Mouse (Mus musculus) MEL (cell line): ENCODE data around the gene Apopt1. TPM values are rescaled to one million over a fixed set of nuclear protein-coding genes. Genes with fewer than 3 reads are reported as not detected.

Experiments used
- DNase-seq: peaks from one replicate; pipeline ENCODE4 v3.0.0; 2011; ENCODE audit warnings: low read depth, low spot score
- H3K27ac ChIP-seq: 2 replicates; pipeline ENCODE4 v1.5.1; 2012; ENCODE audit warnings: low read depth, mild to moderate bottlenecking, control low read depth, low read length, moderate library complexity; ENCODE audit not compliant: control insufficient read depth
- H3K27me3 ChIP-seq, 2 experiments: fragments of 150-350 bp in 1 of 2; sonication (generic) in 1 of 2; 2 replicates each; pipeline ENCODE4 v1.6.1; 2012; ENCODE audit warnings: low read length in 2 of 2, mild to moderate bottlenecking in 2 of 2, improper control_type of control experiment in 1 of 2, moderate library complexity in 1 of 2; ENCODE audit not compliant: insufficient read depth in 2 of 2, control insufficient read depth in 1 of 2
- H3K36me3 ChIP-seq, 2 experiments: 2 replicates each; pipeline ENCODE4 v1.6.1; 2012 to 2014; ENCODE audit warnings: low read length in 2 of 2, improper control_type of control experiment in 1 of 2, inconsistent platforms in 1 of 2, mild to moderate bottlenecking in 1 of 2; ENCODE audit not compliant: insufficient read depth in 2 of 2, control insufficient read depth in 1 of 2
- H3K4me1 ChIP-seq, 2 experiments: fragments of 150-350 bp in 1 of 2; sonication (generic) in 1 of 2; 2 replicates each; pipeline ENCODE4 v1.6.1; 2012; ENCODE audit warnings: low read length in 2 of 2, improper control_type of control experiment in 1 of 2, mild to moderate bottlenecking in 1 of 2; ENCODE audit not compliant: insufficient read depth in 2 of 2, control insufficient read depth in 1 of 2
- H3K4me3 ChIP-seq, 2 experiments: fragments of 150-350 bp in 1 of 2; sonication (generic) in 1 of 2; 2 replicates each; pipeline ENCODE4 v1.5.1; 2012; ENCODE audit warnings: low read depth in 2 of 2, low read length in 2 of 2, mild to moderate bottlenecking in 2 of 2, moderate library complexity in 2 of 2, control low read depth in 1 of 2, improper control_type of control experiment in 1 of 2; ENCODE audit not compliant: control insufficient read depth in 1 of 2, insufficient read depth in 1 of 2
- H3K79me2 ChIP-seq: 2 replicates; pipeline ENCODE4 v1.6.1; 2012; ENCODE audit warnings: mild to moderate bottlenecking, low read length, moderate library complexity; ENCODE audit not compliant: control insufficient read depth, poor library complexity, insufficient read depth
- H3K9ac ChIP-seq: 2 replicates; pipeline ENCODE4 v1.6.1; 2012; ENCODE audit warnings: low read depth, mild to moderate bottlenecking, control low read depth, low read length, moderate library complexity; ENCODE audit not compliant: control insufficient read depth, poor library complexity, severe bottlenecking
- H3K9me3 ChIP-seq: fragments of 150-350 bp; sonication (generic); replicated peaks from 2 replicates; pipeline ENCODE4 v1.6.1; 2012; ENCODE audit warnings: mild to moderate bottlenecking, low read length, improper control_type of control experiment, moderate library complexity; ENCODE audit not compliant: insufficient read depth
- CHD1 ChIP-seq: IDR thresholded peaks from 2 replicates; pipeline ENCODE4 v1.6.1; 2012; ENCODE audit warnings: low read depth, mild to moderate bottlenecking, inconsistent platforms, low read length, improper control_type of control experiment
- CHD2 ChIP-seq: IDR thresholded peaks from 2 replicates; pipeline ENCODE4 v1.6.1; 2011; ENCODE audit warnings: low read length, improper control_type of control experiment
- CTCF ChIP-seq, 3 experiments: IDR thresholded peaks in 2 of 3; conservative IDR thresholded peaks in 1 of 3; 2 replicates each; pipeline ENCODE4 v1.5.1; 2011 to 2012; ENCODE audit warnings: low read length in 3 of 3, low read depth in 2 of 3, mild to moderate bottlenecking in 2 of 3, improper control_type of control experiment in 1 of 3, inconsistent platforms in 1 of 3, mixed read lengths in 1 of 3, moderate library complexity in 1 of 3; ENCODE audit not compliant: control insufficient read depth in 1 of 3, insufficient read depth in 1 of 3, poor library complexity in 1 of 3, severe bottlenecking in 1 of 3
- E2F4 ChIP-seq: IDR thresholded peaks from 2 replicates; pipeline ENCODE4 v1.6.1; 2011; ENCODE audit warnings: low read depth, low read length, improper control_type of control experiment, borderline replicate concordance
- ELF1 ChIP-seq: IDR thresholded peaks from 2 replicates; pipeline ENCODE4 v1.6.1; 2014; ENCODE audit warnings: low read depth, mild to moderate bottlenecking, inconsistent platforms, low read length, improper control_type of control experiment, moderate library complexity
- ETS1 ChIP-seq: IDR thresholded peaks from 2 replicates; pipeline ENCODE4 v1.6.1; 2012; ENCODE audit warnings: low read depth, mild to moderate bottlenecking, inconsistent platforms, low read length, improper control_type of control experiment, moderate library complexity
- HCFC1 ChIP-seq: IDR thresholded peaks from 2 replicates; pipeline ENCODE4 v1.6.1; 2012; ENCODE audit warnings: low read depth, mild to moderate bottlenecking, inconsistent platforms, low read length, improper control_type of control experiment, moderate library complexity
- JUND ChIP-seq: IDR thresholded peaks from 2 replicates; pipeline ENCODE4 v1.6.1; 2011; ENCODE audit warnings: low read depth, mild to moderate bottlenecking, improper control_type of control experiment, low read length
- MAZ ChIP-seq: IDR thresholded peaks from 2 replicates; pipeline ENCODE4 v1.6.1; 2012; ENCODE audit warnings: low read depth, mild to moderate bottlenecking, inconsistent platforms, low read length, improper control_type of control experiment
- MXI1 ChIP-seq: IDR thresholded peaks from 2 replicates; pipeline ENCODE4 v1.6.1; 2011; ENCODE audit warnings: mild to moderate bottlenecking, low read depth, low read length, improper control_type of control experiment
- MYB ChIP-seq: IDR thresholded peaks from 2 replicates; pipeline ENCODE4 v1.6.1; 2011; ENCODE audit warnings: mild to moderate bottlenecking, low read depth, low read length, improper control_type of control experiment
- POLR2AphosphoS2 ChIP-seq: IDR thresholded peaks from 2 replicates; pipeline ENCODE4 v1.6.1; 2011; ENCODE audit warnings: low read length, improper control_type of control experiment
- RAD21 ChIP-seq: IDR thresholded peaks from 2 replicates; pipeline ENCODE4 v1.6.1; 2011; ENCODE audit warnings: mild to moderate bottlenecking, low read depth, low read length, improper control_type of control experiment
- RCOR1 ChIP-seq: IDR thresholded peaks from 2 replicates; pipeline ENCODE4 v1.6.1; 2012; ENCODE audit warnings: low read depth, mild to moderate bottlenecking, inconsistent platforms, low read length, improper control_type of control experiment
- SIN3A ChIP-seq: IDR thresholded peaks from 2 replicates; pipeline ENCODE4 v1.6.1; 2012; ENCODE audit warnings: low read length, improper control_type of control experiment, inconsistent platforms
- SMC3 ChIP-seq: IDR thresholded peaks from 2 replicates; pipeline ENCODE4 v1.6.1; 2011; ENCODE audit warnings: low read depth, low read length, improper control_type of control experiment
- UBTF ChIP-seq: IDR thresholded peaks from 2 replicates; pipeline ENCODE4 v1.6.1; 2012; ENCODE audit warnings: low read depth, mild to moderate bottlenecking, inconsistent platforms, low read length, improper control_type of control experiment, moderate library complexity, borderline replicate concordance; ENCODE audit not compliant: insufficient read depth
- ZC3H11A ChIP-seq: IDR thresholded peaks from 2 replicates; pipeline ENCODE4 v1.6.1; 2012; ENCODE audit warnings: low read depth, mild to moderate bottlenecking, inconsistent platforms, low read length, improper control_type of control experiment
- ZKSCAN1 ChIP-seq: IDR thresholded peaks from 2 replicates; pipeline ENCODE4 v1.6.1; 2012; ENCODE audit warnings: low read depth, mild to moderate bottlenecking, inconsistent platforms, low read length, improper control_type of control experiment, moderate library complexity
- ZMIZ1 ChIP-seq: IDR thresholded peaks from 2 replicates; pipeline ENCODE4 v1.6.1; 2012; ENCODE audit warnings: low read depth, mild to moderate bottlenecking, inconsistent platforms, low read length, improper control_type of control experiment, moderate library complexity
- ZNF384 ChIP-seq: IDR thresholded peaks from 2 replicates; pipeline ENCODE4 v1.6.1; 2012; ENCODE audit warnings: low read depth, mild to moderate bottlenecking, inconsistent platforms, low read length, improper control_type of control experiment
- polyA plus RNA-seq, 2 experiments: library from polyadenylated mRNA; stranded (reverse) in 1 of 2; unstranded in 1 of 2; fragments of >175 nt in 1 of 2; fragments of >200 nt in 1 of 2; gene quantifications; 2 replicates each; pipeline versions ENCODE4 v1.2.1 to v1.2.4; 2012; ENCODE audit warnings: low replicate concordance in 2 of 2, low read depth in 1 of 2; ENCODE audit not compliant: insufficient read length in 2 of 2, insufficient read depth in 1 of 2, missing spikeins in 1 of 2
- total RNA-seq: library from RNA; depleted of rRNA; stranded (reverse); fragments of 300-350 nt; gene quantifications from 2 replicates; pipeline ENCODE4 v1.2.3, GENCODE M21; 2012

Apopt1 gene
- total and polyA plus RNA-seq, 3 experiments: 25.7 to 46.5 TPM; not detected in 1

DNA sequence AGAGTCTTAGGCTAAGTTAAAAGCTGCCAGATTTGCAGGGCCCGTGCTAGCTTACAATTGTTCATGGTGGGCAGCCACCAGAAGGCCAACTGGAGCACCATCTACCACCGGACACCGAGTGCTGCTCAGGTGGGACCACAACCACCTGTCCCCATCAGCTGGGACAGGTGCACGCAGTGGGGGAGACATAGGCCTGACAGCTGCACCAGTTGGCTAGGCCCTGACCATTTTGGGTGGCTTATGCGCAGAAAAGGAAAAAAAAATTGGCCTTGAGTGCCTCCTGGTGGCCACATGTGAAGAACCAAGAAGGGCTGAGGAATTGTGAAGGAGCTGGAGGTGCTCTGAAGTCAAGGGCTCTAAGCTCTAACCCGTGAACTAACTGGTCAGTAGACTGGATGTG lies 16.8 kb upstream of the Apopt1 start:
- no peaks in the 10 kb centered on the region for H3K27me3 ChIP-seq
- TF ChIP-seq CTCF (IDR thresholded peaks at IDR 0.05 in 2 of 3, conservative IDR thresholded peaks at IDR 0.05 in 1 of 3; ENCODE audit: control insufficient read depth in 1 of 3, insufficient read depth in 1 of 3, low read depth in 2 of 3, low read length in 3 of 3, poor library complexity in 1 of 3, severe bottlenecking in 1 of 3) (peak; percentile 50 to 84 (median 65)), ZNF384 (peak; percentile 95), ELF1 (no peak), POLR2AphosphoS2 (no peak), MAZ (no peak), RAD21 (peak; percentile 83), ZKSCAN1 (no peak), SMC3 (peak; percentile 90), CHD1 (no peak), SIN3A (0 out of 2 replicates have a peak, but pooled peaks have one; percentile 38), RCOR1 (no peak), ZC3H11A (peak; percentile 84)
- no peaks in the 10 kb centered on the region for H3K9me3 ChIP-seq
- no peak overlapping the region for H3K27ac ChIP-seq
- H3K4me1 ChIP-seq: no peaks in the 10 kb centered on the region
- no peak overlapping the region for H3K9ac ChIP-seq
- no peaks in the 10 kb centered on the region for H3K36me3 ChIP-seq
- DNase-seq: peak; percentile 71
- no peak overlapping the region for H3K4me3 ChIP-seq
- H3K79me2 ChIP-seq: no peaks in the 10 kb centered on the region

DNA sequence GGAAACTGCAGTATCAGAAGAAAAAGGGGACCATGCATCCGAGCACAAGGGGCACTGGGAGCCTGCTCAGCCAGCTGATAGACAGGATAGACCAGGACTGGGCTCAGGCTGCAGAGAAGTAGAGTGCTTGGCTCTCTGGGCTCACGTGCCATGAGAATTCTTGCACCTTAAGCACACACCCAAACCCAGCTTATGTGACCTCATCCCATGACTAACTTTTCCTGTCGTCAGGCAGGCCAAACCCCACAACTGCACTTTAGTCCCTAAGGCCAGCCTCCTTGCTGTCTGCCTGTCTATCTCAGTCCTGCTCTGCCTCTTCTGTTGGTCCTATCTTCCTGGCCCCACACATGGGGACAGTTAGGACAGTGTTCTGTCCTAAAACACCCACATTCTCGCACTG lies 15.4 kb upstream of the Apopt1 start:
- Histone ChIP-seq H3K27me3 (no peaks in the 10 kb centered on the region), H3K4me3 (no peak overlapping the region), H3K4me1 (no peaks in the 10 kb centered on the region)
- no peak for TF ChIP-seq E2F4
- no peak for TF ChIP-seq RCOR1
- TF ChIP-seq ZC3H11A: no peak
- TF ChIP-seq MAZ: no peak
- no peak for TF ChIP-seq MYB
- TF ChIP-seq JUND: no peak
- no peak for TF ChIP-seq ZMIZ1
- no peak for TF ChIP-seq MXI1
- TF ChIP-seq CHD1: no peak
- no peak for TF ChIP-seq UBTF
- TF ChIP-seq ETS1: no peak
- no peak for TF ChIP-seq CHD2
- TF ChIP-seq HCFC1: no peak
- TF ChIP-seq, all 39 proteins: peak for 0
- no peak for DNase-seq
- no peaks in the 10 kb centered on the region for H3K79me2 ChIP-seq
- no peaks in the 10 kb centered on the region for H3K9me3 ChIP-seq
- H3K36me3 ChIP-seq: no peaks in the 10 kb centered on the region
- no peak overlapping the region for H3K9ac ChIP-seq
- no peak overlapping the region for H3K27ac ChIP-seq
